22 mouse cellular contexts compared by ENCODE assay signal in the genomic region with DNA sequence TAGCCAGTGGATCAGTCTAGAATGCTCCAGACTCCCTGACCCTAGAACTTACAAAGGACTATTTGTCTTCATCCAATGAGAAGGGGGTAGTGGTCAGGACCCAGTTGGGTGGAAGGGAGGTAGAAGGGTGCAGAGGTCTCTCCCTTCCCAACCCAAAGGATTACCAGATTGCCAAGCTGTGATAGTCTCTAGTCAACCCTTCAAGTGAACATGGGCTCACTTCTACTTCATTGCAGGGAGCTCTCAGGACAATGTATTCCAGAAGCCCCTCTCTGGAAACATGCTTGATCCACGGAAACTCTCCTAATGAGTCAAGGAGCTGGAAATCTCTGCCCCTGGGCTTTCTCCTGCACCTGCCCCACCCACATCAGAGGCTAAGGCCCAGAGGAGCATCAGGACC. TPM values are rescaled to one million over a fixed set of nuclear protein-coding genes. Genes with fewer than 3 reads are reported as not detected.
DNase-seq lines count a peak whose midpoint lies in the region; ATAC-seq and TF ChIP-seq lines count a peak whose summit lies in the region.
"Had no signal": no experiment of that assay in that cellular context is flagged by ENCODE, and none has a peak within 500 bp of the region (broad histone marks: within the 10 kb centered on the region; RNA-seq: fewer than 3 reads in every experiment).

No protein-coding gene starts in this region.

- H3K36me3 ChIP-seq in midbrain, embryonic 11.5 days (ENCODE audit: control insufficient read depth, insufficient read depth, low read length): no peaks in the 10 kb centered on the region
- no peaks in the 10 kb centered on the region for H3K36me3 ChIP-seq in midbrain, embryonic 15.5 days (replicated peaks)
- no peaks in the 10 kb centered on the region for H3K36me3 ChIP-seq in limb, embryonic 12.5 days
- no peaks in the 10 kb centered on the region for H3K36me3 ChIP-seq in lung, postnatal 0 days (ENCODE audit: insufficient read depth, low read length)
- H3K36me3 ChIP-seq: embryonic facial prominence, embryonic 12.5 days; heart, embryonic 12.5 days had no signal

- TF ChIP-seq CTCF in lung, postnatal 0 days (IDR thresholded peaks at IDR 0.05): no peak

- H3K4me3 ChIP-seq in midbrain, embryonic 11.5 days (ENCODE audit: low read depth, low read length): no peak overlapping the region
- no peak overlapping the region for H3K4me3 ChIP-seq in midbrain, embryonic 15.5 days
- no peak overlapping the region for H3K4me3 ChIP-seq in limb, embryonic 12.5 days (replicated peaks)
- no peak overlapping the region for H3K4me3 ChIP-seq in lung, postnatal 0 days (ENCODE audit: low read depth, low read length)
- H3K4me3 ChIP-seq: embryonic facial prominence, embryonic 12.5 days; forebrain, embryonic 13.5 days; heart, embryonic 12.5 days had no signal

- H3K27ac ChIP-seq in midbrain, embryonic 11.5 days (ENCODE audit: low read depth, low read length): no peak overlapping the region
- no peak overlapping the region for H3K27ac ChIP-seq in midbrain, embryonic 15.5 days
- H3K27ac ChIP-seq in limb, embryonic 12.5 days: 0 out of 2 replicates have a peak overlapping the region, but pooled peaks have one; percentile 41
- H3K27ac ChIP-seq in lung, postnatal 0 days (ENCODE audit: low read length): no peak overlapping the region
- H3K27ac ChIP-seq: embryonic facial prominence, embryonic 12.5 days; forebrain, embryonic 13.5 days had no signal

- no peak for TF ChIP-seq EP300 in lung, postnatal 0 days (IDR thresholded peaks at IDR 0.05)

- no peak overlapping the region for H3K9ac ChIP-seq in midbrain, embryonic 11.5 days (ENCODE audit: low read length)
- H3K9ac ChIP-seq in midbrain, embryonic 15.5 days: no peak overlapping the region
- H3K9ac ChIP-seq in limb, embryonic 12.5 days (replicated peaks): no peak overlapping the region
- H3K9ac ChIP-seq in lung, postnatal 0 days (replicated peaks; ENCODE audit: low read depth): no peak overlapping the region
- H3K9ac ChIP-seq: embryonic facial prominence, embryonic 12.5 days; forebrain, embryonic 13.5 days; forebrain, postnatal 0 days; heart, embryonic 12.5 days had no signal

- ATAC-seq in midbrain, embryonic 11.5 days (ENCODE audit: low FRiP score): no peak
- no peak for ATAC-seq in midbrain, embryonic 15.5 days (replicated peaks)
- no peak for ATAC-seq in limb, embryonic 12.5 days (ENCODE audit: insufficient number of reproducible peaks, insufficient read depth, low FRiP score, low TSS enrichment, low read depth)
- ATAC-seq in lung, postnatal 0 days: no peak
- ATAC-seq: forebrain, embryonic 13.5 days; forebrain, postnatal 0 days; hindbrain, embryonic 16.5 days; inflammation-experienced regulatory T-cells, adult 6 months had no signal

- H3K27me3 ChIP-seq in midbrain, embryonic 11.5 days (ENCODE audit: control insufficient read depth, insufficient read depth, low read length): peaks cover 97% of the 10 kb centered on the region
- peaks cover 86% of the 10 kb centered on the region for H3K27me3 ChIP-seq in midbrain, embryonic 15.5 days (replicated peaks)
- H3K27me3 ChIP-seq in limb, embryonic 12.5 days: peaks cover 63% of the 10 kb centered on the region
- H3K27me3 ChIP-seq in lung, postnatal 0 days (replicated peaks; ENCODE audit: insufficient read depth, low read length): peaks cover 86% of the 10 kb centered on the region

- no peaks in the 10 kb centered on the region for H3K9me3 ChIP-seq in midbrain, embryonic 11.5 days (ENCODE audit: control insufficient read depth, low read length)
- no peaks in the 10 kb centered on the region for H3K9me3 ChIP-seq in midbrain, embryonic 15.5 days
- no peaks in the 10 kb centered on the region for H3K9me3 ChIP-seq in limb, embryonic 12.5 days
- H3K9me3 ChIP-seq in lung, postnatal 0 days (ENCODE audit: low read length): no peaks in the 10 kb centered on the region
- H3K9me3 ChIP-seq: embryonic facial prominence, embryonic 12.5 days; forebrain, embryonic 13.5 days; heart, embryonic 12.5 days had no signal

- H3K4me2 ChIP-seq in midbrain, embryonic 11.5 days: no peak overlapping the region
- no peak overlapping the region for H3K4me2 ChIP-seq in midbrain, embryonic 15.5 days
- H3K4me2 ChIP-seq in limb, embryonic 12.5 days: peak overlapping the region; percentile 14; the same call in 1 of the 2 replicates
- no peak overlapping the region for H3K4me2 ChIP-seq in lung, postnatal 0 days (replicated peaks; ENCODE audit: low read depth, low read length)
- H3K4me2 ChIP-seq: embryonic facial prominence, embryonic 12.5 days; forebrain, embryonic 13.5 days; heart, embryonic 12.5 days had no signal

- WGBS in midbrain, embryonic 11.5 days: 0% methylated on average over 1 of the region's 1 CpGs
- 4% methylated on average over 1 of the region's 1 CpGs for WGBS in midbrain, embryonic 15.5 days
- WGBS in limb, embryonic 12.5 days: 14% methylated on average over 1 of the region's 1 CpGs
- WGBS in lung, postnatal 0 days: 18% methylated on average over 1 of the region's 1 CpGs

- DNase-seq in embryo, embryonic 9.5 days (ENCODE audit: extremely low spot score): peak; percentile 9
- DNase-seq in embryo, embryonic 10 days (ENCODE audit: low spot score): no peak
- DNase-seq in midbrain, embryonic 11.5 days (ENCODE audit: low spot score, missing footprints): peak; percentile 91
- peak; percentile 9 for DNase-seq in retina, postnatal 1 day
- no peak for DNase-seq in lung, postnatal 0 days (ENCODE audit: low spot score)
- no peak for DNase-seq in heart, postnatal 36 days
- DNase-seq: adrenal gland, postnatal 10 days; cerebellum, adult 11 months; cerebellum, adult 8-10 months; cerebellum, postnatal 14 days; forebrain, postnatal 0 days; gastrocnemius, postnatal 25 days; heart, postnatal 4 days had no signal

- intact Hi-C loops in heart, postnatal 36 days (cut with DNase I): loop anchor here (5.0 kb wide), 1 partner anchor 629 kb away; no protein-coding TSS in a partner anchor

- H3K4me1 ChIP-seq in midbrain, embryonic 11.5 days (ENCODE audit: control insufficient read depth, insufficient read depth, low read length): peaks cover 6% of the 10 kb centered on the region
- peaks cover 11% of the 10 kb centered on the region for H3K4me1 ChIP-seq in midbrain, embryonic 15.5 days
- H3K4me1 ChIP-seq in limb, embryonic 12.5 days (replicated peaks): peaks cover 70% of the 10 kb centered on the region
- H3K4me1 ChIP-seq in lung, postnatal 0 days (ENCODE audit: insufficient read depth, low read depth, low read length): peaks cover 9% of the 10 kb centered on the region; the same call in 1 of the 2 replicates

RNA-seq across cellular contexts. Expression of a gene that starts 1.5 kb away (rescaled TPM):
- 1.6 and 1.8 TPM in 2 replicates for polyA plus RNA-seq in midbrain, embryonic 11.5 days (2014; fragmentation: Nextera tagmentation; extraction: Ambion mirVana)
- polyA plus RNA-seq in midbrain, embryonic 15.5 days (2015; fragmentation: Nextera tagmentation; extraction: Ambion mirVana): 0.61 and 0.69 TPM in 2 replicates
- 26.5 and 32.6 TPM in 2 replicates for polyA plus RNA-seq in limb, embryonic 12.5 days (2016; fragmentation: Nextera tagmentation; extraction: Ambion mirVana)
- polyA plus RNA-seq in lung, postnatal 0 days (2015; fragmentation: Nextera tagmentation; extraction: Ambion mirVana): 0.04 TPM in 1 of 2 replicates, not detected in the other
- total RNA-seq in heart, postnatal 36 days (2021): under 1 TPM; 0.41 to 0.53 TPM
- total RNA-seq: common myeloid progenitor, adult 5-6 weeks; granulocyte monocyte progenitor cell, adult 5-6 weeks had no signal
- polyA plus RNA-seq: inflammation-experienced regulatory T-cells, adult 6 months had no signal

Comparison
In these comparisons a context has a peak if more than half of its experiments do, and no peak if none do; other contexts are left out.
1. DNase-seq: peak in embryo, embryonic 9.5 days (single experiment), midbrain, embryonic 11.5 days (single experiment) and retina, postnatal 1 day (single experiment); none in embryo, embryonic 10 days (single experiment), lung, postnatal 0 days (single experiment) and heart, postnatal 36 days (0 of 2).